Mouse (Mus musculus) heart, adult 2 months (tissue): ENCODE data around the gene Rai14. TPM values are rescaled to one million over a fixed set of nuclear protein-coding genes. Genes with fewer than 3 reads are reported as not detected.

Experiments
- DNase-seq, 2 experiments: peaks; one replicate each; pipeline ENCODE4 v3.0.0; 2021
- H3K27ac ChIP-seq: fragments of 200-600 bp; 2 replicates; pipeline ENCODE4 v1.8.1; 2022
- H3K27me3 ChIP-seq: fragments of 200-500 bp; 2 replicates; pipeline ENCODE4 v1.6.1; 2012; ENCODE audit warnings: mild to moderate bottlenecking, low read length, inconsistent platforms, mixed read lengths; ENCODE audit not compliant: control insufficient read depth, insufficient read depth
- H3K36me3 ChIP-seq: fragments of 200-500 bp; 2 replicates; pipeline ENCODE4 v1.6.1; 2012; ENCODE audit warnings: low read length, inconsistent platforms; ENCODE audit not compliant: control insufficient read depth, insufficient read depth
- H3K4me1 ChIP-seq: fragments of 200-500 bp; 2 replicates; pipeline ENCODE4 v1.6.1; 2011; ENCODE audit warnings: low read length; ENCODE audit not compliant: control insufficient read depth, insufficient read depth
- H3K4me3 ChIP-seq: fragments of 200-600 bp; 2 replicates; pipeline ENCODE4 v1.8.1; 2022
- H3K79me2 ChIP-seq: fragments of 200-500 bp; replicated peaks from 2 replicates; pipeline ENCODE4 v1.6.1; 2012; ENCODE audit warnings: mild to moderate bottlenecking, inconsistent platforms, low read length, moderate library complexity, mixed read lengths; ENCODE audit not compliant: control insufficient read depth, insufficient read depth
- H3K9ac ChIP-seq: fragments of 200-500 bp; 2 replicates; pipeline ENCODE4 v1.6.1; 2012; ENCODE audit warnings: low read depth, mild to moderate bottlenecking, control low read depth, inconsistent platforms, low read length, mixed read lengths
- CTCF ChIP-seq: fragments of 200-600 bp; IDR thresholded peaks from 2 replicates; pipeline ENCODE4 v1.8.1; 2022; ENCODE audit warnings: antibody characterized with exemption, mild to moderate bottlenecking, moderate library complexity
- EP300 ChIP-seq: fragments of 200-500 bp; IDR thresholded peaks from 2 replicates; pipeline ENCODE4 v1.6.1; 2011; ENCODE audit warnings: low read depth, low read length, control low read depth; ENCODE audit not compliant: insufficient read depth
- POLR2A ChIP-seq: fragments of 200-500 bp; IDR thresholded peaks from 2 replicates; pipeline ENCODE4 v1.6.1; 2011; ENCODE audit warnings: mild to moderate bottlenecking, low read depth, low read length, control low read depth; ENCODE audit not compliant: insufficient read depth
- WGBS: fragments of 180-500 bp; shearing (Covaris S2); methylation state at CpG from one replicate; pipeline ENCODE4 v1.1.7; 2018; 5-methylcytosine and 5-hydroxymethylcytosine counted together
- intact Hi-C: fragments of 180-260 bp; cut with DNase I; formaldehyde crosslinking; loops from one replicate; pipeline ENCODE4 v1.15.1; 2025
- polyA plus RNA-seq: library from polyadenylated mRNA; depleted of rRNA; stranded (reverse); fragments of >200 nt; gene quantifications from 2 replicates; pipeline ENCODE4 v1.2.3, GENCODE M21; 2012
- total RNA-seq, 2 experiments: library from RNA; stranded (reverse); gene quantifications; 2 replicates each; pipeline ENCODE4 v1.2.3; 2021

The Rai14 gene
- total and polyA plus RNA-seq, 3 experiments: 1.1 to 4.3 (median 3.7) TPM

- H3K79me2 ChIP-seq: no peaks in the 10 kb centered on the region
- H3K4me1 ChIP-seq: peaks cover 5% of the 10 kb centered on the region
- 55% methylated on average over 14 of the region's 14 CpGs for WGBS
- intact Hi-C loops: no loop called here
- no peak overlapping the region for H3K4me3 ChIP-seq
- 0 out of 2 replicates have a peak, but pooled peaks cover 2% of the 10 kb centered on the region for H3K36me3 ChIP-seq
- no peak overlapping the region; the same call in 1 of the 2 replicates for H3K27ac ChIP-seq
- H3K9ac ChIP-seq: no peak overlapping the region
- DNase-seq: no peak
- TF ChIP-seq POLR2A: no peak
- TF ChIP-seq EP300: no peak
- no peak for TF ChIP-seq CTCF
- H3K27me3 ChIP-seq: no peaks in the 10 kb centered on the region
These were observed 28.6 kb downstream of the Rai14 start for GRCm38 (mm10) chr15:10685692-10686430.

DNA sequence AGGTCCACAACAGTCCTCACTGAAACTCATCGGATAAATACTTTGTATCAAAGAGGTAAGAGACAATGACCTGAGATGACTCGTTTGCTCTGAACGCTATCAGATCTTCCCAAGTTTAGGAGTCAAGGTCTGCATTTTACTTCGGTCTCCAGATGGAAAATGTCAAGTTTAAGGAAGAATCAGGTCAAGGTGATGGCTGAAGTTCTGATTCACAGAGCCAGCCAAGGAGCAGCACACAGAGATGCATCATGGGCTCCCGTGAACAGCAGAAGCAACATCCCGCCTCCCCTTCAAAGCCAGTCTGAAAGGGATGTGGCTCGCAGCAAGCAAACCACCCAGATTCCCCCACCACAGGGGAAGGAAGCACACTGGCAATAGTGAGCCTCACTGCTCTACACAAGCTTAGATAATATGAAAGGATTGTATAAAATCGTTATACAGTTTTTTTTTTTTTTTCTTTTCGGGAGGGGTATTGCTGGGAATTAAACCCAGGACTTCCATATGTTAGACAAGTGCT, 30.7 kb downstream of the Rai14 start:
- intact Hi-C loops: no loop called here
- H3K27me3 ChIP-seq: no peaks in the 10 kb centered on the region
- WGBS: 91% methylated on average over 9 of the region's 9 CpGs
- H3K9ac ChIP-seq: no peak overlapping the region
- peaks cover 4% of the 10 kb centered on the region; the same call in 1 of the 2 replicates for H3K36me3 ChIP-seq
- H3K27ac ChIP-seq: no peak overlapping the region
- no peak overlapping the region for H3K4me3 ChIP-seq
- no peaks in the 10 kb centered on the region for H3K79me2 ChIP-seq
- TF ChIP-seq CTCF: no peak
- TF ChIP-seq EP300: no peak
- no peak for TF ChIP-seq POLR2A
- DNase-seq: no peak
- peaks cover 15% of the 10 kb centered on the region for H3K4me1 ChIP-seq

DNA sequence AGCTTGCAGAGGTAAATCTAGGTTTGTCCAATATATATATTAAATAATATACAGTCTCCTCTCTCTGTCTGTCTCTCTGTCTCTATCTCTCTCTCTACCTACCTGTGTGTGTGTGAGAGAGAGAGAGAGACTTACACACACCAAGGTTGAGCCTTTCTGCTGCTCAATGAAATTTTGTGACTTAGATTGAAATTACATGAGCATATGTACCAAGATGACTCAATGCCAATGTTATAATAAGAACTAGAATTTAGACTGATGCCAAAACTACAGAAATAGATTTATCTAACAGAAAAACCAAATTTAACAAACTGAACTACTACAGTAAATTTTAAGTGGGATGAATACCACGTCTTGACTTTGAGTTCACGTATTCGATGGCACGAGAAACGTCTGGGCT, 33.9 kb downstream of the Rai14 start:
- Histone ChIP-seq H3K27me3 (no peaks in the 10 kb centered on the region), H3K4me3 (no peak overlapping the region), H3K4me1 (peaks cover 13% of the 10 kb centered on the region), H3K9ac (no peak overlapping the region), H3K36me3 (peaks cover 4% of the 10 kb centered on the region; the same call in 1 of the 2 replicates), H3K27ac (no peak overlapping the region), H3K79me2 (no peaks in the 10 kb centered on the region)
- intact Hi-C loops: no loop called here
- WGBS: 44% methylated on average over 5 of the region's 5 CpGs
- DNase-seq: no peak
- no peak for TF ChIP-seq POLR2A
- TF ChIP-seq CTCF: no peak
- TF ChIP-seq EP300: no peak

DNA sequence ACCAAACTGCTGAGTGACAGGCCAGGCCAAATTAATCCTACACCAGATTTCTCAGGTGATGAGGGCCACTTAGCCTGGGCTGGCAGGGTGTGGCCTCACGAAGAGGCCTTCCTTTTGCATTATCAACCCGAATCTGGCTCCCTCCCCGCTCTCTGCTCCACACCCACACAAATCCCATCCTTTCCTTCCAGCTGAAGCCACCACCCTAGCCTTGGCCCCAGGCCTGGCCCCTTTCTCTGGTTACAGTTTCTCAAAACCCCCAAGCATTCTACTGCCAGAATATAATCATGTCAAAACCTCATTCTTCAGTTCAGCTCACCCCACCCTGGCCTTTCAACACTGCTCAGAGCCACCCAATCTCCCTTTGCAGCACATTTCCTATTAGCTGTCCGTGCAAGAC, 34.9 kb downstream of the Rai14 start:
- H3K4me1 ChIP-seq: peaks cover 13% of the 10 kb centered on the region
- intact Hi-C loops: no loop called here
- H3K9ac ChIP-seq: no peak overlapping the region
- no peaks in the 10 kb centered on the region for H3K27me3 ChIP-seq
- WGBS: 47% methylated on average over 4 of the region's 4 CpGs
- peak; percentile 25 to 37 for DNase-seq
- H3K27ac ChIP-seq: no peak overlapping the region
- H3K79me2 ChIP-seq: no peaks in the 10 kb centered on the region
- H3K4me3 ChIP-seq: no peak overlapping the region
- peaks cover 4% of the 10 kb centered on the region; the same call in 1 of the 2 replicates for H3K36me3 ChIP-seq
- no peak for TF ChIP-seq POLR2A
- TF ChIP-seq CTCF: no peak
- no peak for TF ChIP-seq EP300

GRCm38 (mm10) chr15:10675801-10676200, 38.6 kb downstream of the Rai14 start:
- no peak overlapping the region for H3K4me3 ChIP-seq
- 85% methylated on average over 5 of the region's 5 CpGs for WGBS
- DNase-seq: no peak
- peaks cover 3% of the 10 kb centered on the region; the same call in 1 of the 2 replicates for H3K36me3 ChIP-seq
- TF ChIP-seq EP300 (no peak), POLR2A (no peak), CTCF (no peak)
- no peaks in the 10 kb centered on the region for H3K79me2 ChIP-seq
- H3K9ac ChIP-seq: no peak overlapping the region
- peaks cover 9% of the 10 kb centered on the region for H3K4me1 ChIP-seq
- H3K27ac ChIP-seq: no peak overlapping the region
- intact Hi-C loops: no loop called here
- H3K27me3 ChIP-seq: no peaks in the 10 kb centered on the region

GRCm38 (mm10) chr15:10672880-10673279, 41.5 kb downstream of the Rai14 start:
- H3K36me3 ChIP-seq: no peaks in the 10 kb centered on the region; the same call in 1 of the 2 replicates
- TF ChIP-seq CTCF (no peak), EP300 (no peak), POLR2A (no peak)

More at GRCm38 (mm10) chr15:10672880-10673279, 41.5 kb downstream of the Rai14 start:
- intact Hi-C loops: no loop called here
- Histone ChIP-seq H3K27ac (no peak overlapping the region), H3K4me3 (no peak overlapping the region), H3K4me1 (no peaks in the 10 kb centered on the region; the same call in 1 of the 2 replicates), H3K27me3 (no peaks in the 10 kb centered on the region), H3K9ac (no peak overlapping the region), H3K79me2 (no peaks in the 10 kb centered on the region)
- no peak for DNase-seq
- WGBS: 51% methylated on average over 5 of the region's 5 CpGs
